Mouse (Mus musculus): Measurements from ENCODE around the gene Tmem45b. TPM values are rescaled to one million over a fixed set of nuclear protein-coding genes. Genes with fewer than 3 reads are reported as not detected.
"Not testable (repeated sequence)": the region's sequence is repeated elsewhere in the genome, so short reads cannot be mapped to it uniquely, and the experiment has no call there.

The Tmem45b gene
- 0.11 and 0.30 TPM in 2 replicates for polyA plus RNA-seq (2015; fragmentation: Nextera tagmentation; extraction: Ambion mirVana)

- no peak within 1 kb of the TSS for H3K27ac ChIP-seq (ENCODE audit: low read length)
- peak within 1 kb of the TSS; percentile 12; the same call in 1 of the 2 replicates for H3K4me3 ChIP-seq (ENCODE audit: low read length)
- H3K9ac ChIP-seq (ENCODE audit: low read length) = no peak within 1 kb of the TSS
- 3% methylated on average over 33 of the region's 33 CpGs for WGBS
- peaks cover 32% of the 10 kb centered on the region for H3K27me3 ChIP-seq (ENCODE audit: control insufficient read depth, insufficient read depth, low read depth, low read length)
- H3K36me3 ChIP-seq (ENCODE audit: control insufficient read depth, insufficient read depth, low read length) = no peaks in the 10 kb centered on the region
- H3K9me3 ChIP-seq (ENCODE audit: control insufficient read depth, low read length) = no peaks in the 10 kb centered on the region
- ATAC-seq (ENCODE audit: low read depth) = 0 out of 2 replicates have a peak, but pooled peaks have one; percentile 15
- peak within 1 kb of the TSS; percentile 26 for H3K4me2 ChIP-seq (ENCODE audit: low read depth, low read length)
- H3K4me1 ChIP-seq (replicated peaks; ENCODE audit: control insufficient read depth, insufficient read depth, low read length) = no peaks in the 10 kb centered on the region
These were observed at the start of gene Tmem45b for GRCm38 (mm10) chr9:31463692-31464474. Tmem45b (minus strand) TSS chr9:31464462.

GRCm38 (mm10) chr9:31508189-31508588 lies 43.9 kb upstream of the Tmem45b start:
- Histone ChIP-seq H3K36me3 (ENCODE audit: control insufficient read depth, insufficient read depth, low read length) (no peaks in the 10 kb centered on the region), H3K9me3 (ENCODE audit: control insufficient read depth, low read length) (no peaks in the 10 kb centered on the region), H3K4me1 (replicated peaks; ENCODE audit: control insufficient read depth, insufficient read depth, low read length) (no peaks in the 10 kb centered on the region), H3K4me3 (ENCODE audit: low read length) (no peak overlapping the region), H3K27me3 (ENCODE audit: control insufficient read depth, insufficient read depth, low read depth, low read length) (no peaks in the 10 kb centered on the region), H3K9ac (ENCODE audit: low read length) (no peak overlapping the region), H3K4me2 (ENCODE audit: low read depth, low read length) (no peak overlapping the region), H3K27ac (ENCODE audit: low read length) (no peak overlapping the region)
- WGBS = 72% methylated on average over 3 of the region's 3 CpGs
- ATAC-seq (ENCODE audit: low read depth) = no peak

- ATAC-seq (ENCODE audit: low read depth); H3K27me3 ChIP-seq (ENCODE audit: control insufficient read depth, insufficient read depth, low read depth, low read length); H3K9ac ChIP-seq (ENCODE audit: low read length); H3K4me3 ChIP-seq (ENCODE audit: low read length); H3K27ac ChIP-seq (ENCODE audit: low read length); H3K36me3 ChIP-seq (ENCODE audit: control insufficient read depth, insufficient read depth, low read length); H3K4me2 ChIP-seq (ENCODE audit: low read depth, low read length); H3K4me1 ChIP-seq (replicated peaks; ENCODE audit: control insufficient read depth, insufficient read depth, low read length); H3K9me3 ChIP-seq (ENCODE audit: control insufficient read depth, low read length): not testable (repeated sequence)
- 40% methylated on average over 1 of the region's 1 CpGs for WGBS
These were observed 37.0 kb upstream of the Tmem45b start for GRCm38 (mm10) chr9:31501221-31501620.

- Histone ChIP-seq H3K4me2 (ENCODE audit: low read depth, low read length) (no peak overlapping the region), H3K4me3 (ENCODE audit: low read length) (no peak overlapping the region)
- 43% methylated on average over 9 of the region's 9 CpGs for WGBS
These were observed 1.1 kb downstream of the Tmem45b start for GRCm38 (mm10) chr9:31463190-31463589.

GRCm38 (mm10) chr9:31454356-31454755 lies 9.9 kb downstream of the Tmem45b start:
- no peaks in the 10 kb centered on the region for H3K27me3 ChIP-seq (ENCODE audit: control insufficient read depth, insufficient read depth, low read depth, low read length)
- H3K9me3 ChIP-seq (ENCODE audit: control insufficient read depth, low read length) = no peaks in the 10 kb centered on the region
- H3K4me2 ChIP-seq (ENCODE audit: low read depth, low read length) = no peak overlapping the region
- 52% methylated on average over 1 of the region's 1 CpGs for WGBS
- no peaks in the 10 kb centered on the region for H3K36me3 ChIP-seq (ENCODE audit: control insufficient read depth, insufficient read depth, low read length)
- no peak for ATAC-seq (ENCODE audit: low read depth)
- no peaks in the 10 kb centered on the region for H3K4me1 ChIP-seq (replicated peaks; ENCODE audit: control insufficient read depth, insufficient read depth, low read length)
- H3K9ac ChIP-seq (ENCODE audit: low read length) = no peak overlapping the region
- no peak overlapping the region for H3K27ac ChIP-seq (ENCODE audit: low read length)
- no peak overlapping the region for H3K4me3 ChIP-seq (ENCODE audit: low read length)

More at GRCm38 (mm10) chr9:31463190-31463589, 1.1 kb downstream of the Tmem45b start:
- H3K36me3 ChIP-seq (ENCODE audit: control insufficient read depth, insufficient read depth, low read length) = no peaks in the 10 kb centered on the region
- H3K9ac ChIP-seq (ENCODE audit: low read length) = no peak overlapping the region
- H3K4me1 ChIP-seq (replicated peaks; ENCODE audit: control insufficient read depth, insufficient read depth, low read length) = no peaks in the 10 kb centered on the region
- no peak for ATAC-seq (ENCODE audit: low read depth)
- no peaks in the 10 kb centered on the region for H3K9me3 ChIP-seq (ENCODE audit: control insufficient read depth, low read length)
- peaks cover 32% of the 10 kb centered on the region for H3K27me3 ChIP-seq (ENCODE audit: control insufficient read depth, insufficient read depth, low read depth, low read length)
- H3K27ac ChIP-seq (ENCODE audit: low read length) = no peak overlapping the region

- WGBS = 45% methylated on average over 10 of the region's 10 CpGs
These were observed 12.1 kb downstream of the Tmem45b start for GRCm38 (mm10) chr9:31452166-31452565.

GRCm38 (mm10) chr9:31449145-31449772 lies 15.0 kb downstream of the Tmem45b start:
- no peaks in the 10 kb centered on the region for H3K9me3 ChIP-seq (ENCODE audit: control insufficient read depth, low read length)
- no peak overlapping the region for H3K9ac ChIP-seq (ENCODE audit: low read length)
- 0 out of 2 replicates have a peak, but pooled peaks cover 2% of the 10 kb centered on the region for H3K4me1 ChIP-seq (replicated peaks; ENCODE audit: control insufficient read depth, insufficient read depth, low read length)
- no peak overlapping the region for H3K4me2 ChIP-seq (ENCODE audit: low read depth, low read length)
- 74% methylated on average over 7 of the region's 7 CpGs for WGBS
- no peaks in the 10 kb centered on the region for H3K27me3 ChIP-seq (ENCODE audit: control insufficient read depth, insufficient read depth, low read depth, low read length)
- ATAC-seq (ENCODE audit: low read depth) = no peak
- H3K36me3 ChIP-seq (ENCODE audit: control insufficient read depth, insufficient read depth, low read length) = no peaks in the 10 kb centered on the region
- no peak overlapping the region for H3K4me3 ChIP-seq (ENCODE audit: low read length)
- H3K27ac ChIP-seq (ENCODE audit: low read length) = no peak overlapping the region

More at GRCm38 (mm10) chr9:31452166-31452565, 12.1 kb downstream of the Tmem45b start:
- Histone ChIP-seq H3K9me3 (ENCODE audit: control insufficient read depth, low read length) (no peaks in the 10 kb centered on the region), H3K4me2 (ENCODE audit: low read depth, low read length) (no peak overlapping the region), H3K27ac (ENCODE audit: low read length) (no peak overlapping the region), H3K4me3 (ENCODE audit: low read length) (no peak overlapping the region), H3K27me3 (ENCODE audit: control insufficient read depth, insufficient read depth, low read depth, low read length) (no peaks in the 10 kb centered on the region), H3K36me3 (ENCODE audit: control insufficient read depth, insufficient read depth, low read length) (no peaks in the 10 kb centered on the region), H3K4me1 (replicated peaks; ENCODE audit: control insufficient read depth, insufficient read depth, low read length) (no peaks in the 10 kb centered on the region), H3K9ac (ENCODE audit: low read length) (no peak overlapping the region)
- ATAC-seq (ENCODE audit: low read depth) = no peak

GRCm38 (mm10) chr9:31444236-31444635 lies 20.0 kb downstream of the Tmem45b start:
- Histone ChIP-seq H3K9ac (ENCODE audit: low read length) (no peak overlapping the region), H3K9me3 (ENCODE audit: control insufficient read depth, low read length) (no peaks in the 10 kb centered on the region), H3K27ac (ENCODE audit: low read length) (no peak overlapping the region), H3K27me3 (ENCODE audit: control insufficient read depth, insufficient read depth, low read depth, low read length) (no peaks in the 10 kb centered on the region), H3K4me2 (ENCODE audit: low read depth, low read length) (no peak overlapping the region), H3K36me3 (ENCODE audit: control insufficient read depth, insufficient read depth, low read length) (no peaks in the 10 kb centered on the region), H3K4me3 (ENCODE audit: low read length) (no peak overlapping the region), H3K4me1 (replicated peaks; ENCODE audit: control insufficient read depth, insufficient read depth, low read length) (0 out of 2 replicates have a peak, but pooled peaks cover 2% of the 10 kb centered on the region)
- 63% methylated on average over 8 of the region's 8 CpGs for WGBS
- ATAC-seq (ENCODE audit: low read depth) = no peak

GRCm38 (mm10) chr9:31441487-31441886 lies 22.8 kb downstream of the Tmem45b start:
- Histone ChIP-seq H3K27ac (ENCODE audit: low read length) (no peak overlapping the region), H3K9ac (ENCODE audit: low read length) (no peak overlapping the region), H3K4me2 (ENCODE audit: low read depth, low read length) (no peak overlapping the region), H3K27me3 (ENCODE audit: control insufficient read depth, insufficient read depth, low read depth, low read length) (no peaks in the 10 kb centered on the region), H3K36me3 (ENCODE audit: control insufficient read depth, insufficient read depth, low read length) (no peaks in the 10 kb centered on the region), H3K4me3 (ENCODE audit: low read length) (no peak overlapping the region), H3K9me3 (ENCODE audit: control insufficient read depth, low read length) (no peaks in the 10 kb centered on the region), H3K4me1 (replicated peaks; ENCODE audit: control insufficient read depth, insufficient read depth, low read length) (0 out of 2 replicates have a peak, but pooled peaks cover 2% of the 10 kb centered on the region)
- ATAC-seq (ENCODE audit: low read depth) = no peak
- WGBS = 85% methylated on average over 3 of the region's 3 CpGs
